Comparison of ENCODE assay signal across 10 mouse cellular contexts in the genomic region with DNA sequence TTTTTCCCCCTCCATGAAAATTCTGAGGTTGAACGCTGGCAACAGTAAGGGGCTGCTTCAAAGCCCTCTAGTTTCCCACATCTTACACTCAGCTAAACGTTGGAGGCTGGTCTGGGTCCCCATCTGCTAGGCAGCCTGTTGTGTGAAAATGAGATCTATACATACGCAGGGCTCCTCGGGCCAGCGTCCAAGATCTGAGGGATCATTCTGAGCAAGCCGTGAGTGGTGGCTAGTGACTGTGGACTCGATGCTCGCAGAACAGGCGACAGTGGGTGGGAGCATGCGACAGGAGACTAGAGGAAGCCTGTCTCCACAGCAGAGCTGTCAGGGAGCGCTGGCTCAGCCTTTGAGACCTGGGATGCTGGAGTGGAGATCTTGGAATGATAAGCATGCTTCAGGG.
DNase-seq lines count a peak whose midpoint lies in the region.
"Had no signal": no experiment of that assay in that cellular context is flagged by ENCODE, and none has a peak within 500 bp of the region (broad histone marks: within the 10 kb centered on the region; RNA-seq: fewer than 3 reads in every experiment).

No protein-coding gene starts in this region.

- DNase-seq in cerebellum, postnatal 36 days, result peak; percentile 6 to 19
- no peak for DNase-seq in cerebellum, adult 8-10 months
- peak; percentile 88 to 93 for DNase-seq in frontal cortex, adult 2 months (ENCODE audit: extremely low spot score in 1 of 2, low spot score in 1 of 2)
- DNase-seq in left cerebral cortex, adult 11 months (ENCODE audit: low spot score), result peak; percentile 80
- DNase-seq in right cerebral cortex, postnatal 14 days, result peak; percentile 86
- no peak for DNase-seq in gastrocnemius, postnatal 10 days
- no peak for DNase-seq in gastrocnemius, postnatal 25 days
- DNase-seq in c-Kit-positive CD71-positive TER-119-positive erythroid progenitor cells, embryonic 14.5 days (ENCODE audit: low spot score), result no peak
- DNase-seq: adrenal gland, postnatal 14 days; thymus, postnatal 14 days had no signal

Comparison
In these comparisons a context has a peak if more than half of its experiments do, and no peak if none do; other contexts are left out.
1. DNase-seq: peak in cerebellum, postnatal 36 days (2 of 2), frontal cortex, adult 2 months (2 of 2), left cerebral cortex, adult 11 months (single experiment) and right cerebral cortex, postnatal 14 days (single experiment); none in cerebellum, adult 8-10 months (single experiment), gastrocnemius, postnatal 10 days (single experiment), gastrocnemius, postnatal 25 days (single experiment) and c-Kit-positive CD71-positive TER-119-positive erythroid progenitor cells, embryonic 14.5 days (single experiment).